Mouse (Mus musculus) liver, embryonic 14.5 days (tissue): ENCODE results near the gene 1700014D04Rik.

ENCODE experiments used
- CTCF ChIP-seq: IDR thresholded peaks from 2 replicates; pipeline ENCODE4 v1.5.1; 2016; ENCODE audit warnings: antibody characterized with exemption, low read depth, control low read depth
- EP300 ChIP-seq: IDR thresholded peaks from 2 replicates; pipeline ENCODE4 v1.6.1; 2016; ENCODE audit warnings: antibody characterized with exemption, low read depth

GRCm38 (mm10) chr13:59766786-59767515 is 20.4 kb upstream of the 1700014D04Rik start:
- no peak for TF ChIP-seq CTCF
- no peak for TF ChIP-seq EP300
